8 mouse cellular contexts compared by ENCODE assay signal in genomic region chr3:100685087-100685762, GRCm38 (mm10). TPM values are rescaled to one million over a fixed set of nuclear protein-coding genes. Genes with fewer than 3 reads are reported as not detected.
DNase-seq lines count a peak whose midpoint lies in the region; ATAC-seq and TF ChIP-seq lines count a peak whose summit lies in the region.

Man1a2 (minus strand) TSS chr3:100685503.

- no peaks in the 10 kb centered on the region for H3K9me3 ChIP-seq in hindbrain, embryonic 14.5 days (ENCODE audit: control insufficient read depth, low read length)

- peaks cover 29% of the 10 kb centered on the region for H3K4me1 ChIP-seq in hindbrain, embryonic 14.5 days (replicated peaks; ENCODE audit: control insufficient read depth, insufficient read depth, low read length)

- no peaks in the 10 kb centered on the region for H3K27me3 ChIP-seq in hindbrain, embryonic 14.5 days (ENCODE audit: control insufficient read depth, insufficient read depth, low read length)

- no peaks in the 10 kb centered on the region for H3K36me3 ChIP-seq in hindbrain, embryonic 14.5 days (replicated peaks; ENCODE audit: control insufficient read depth, insufficient read depth)

- peak; percentile 82 for DNase-seq in R1 (ENCODE audit: low read depth, low spot score)
- DNase-seq in cerebellum, postnatal 14 days: peak; percentile 86 to 89
- peak; percentile 67 to 70 for DNase-seq in frontal cortex, postnatal 25 days (ENCODE audit: low spot score in 2 of 2)
- peak; percentile 77 for DNase-seq in hindbrain, embryonic 14.5 days (ENCODE audit: low spot score)
- DNase-seq in left cerebral cortex, adult 2 months (ENCODE audit: extremely low spot score in 1 of 2, low spot score in 2 of 2): peak; percentile 83
- peak; percentile 83 for DNase-seq in right cerebral cortex, adult 18-20 months
- peak; percentile 61 for DNase-seq in urinary bladder, postnatal 10 days (ENCODE audit: low spot score)

- under 1% methylated on average over 76 of the region's 92 CpGs for WGBS in hindbrain, embryonic 14.5 days

- peak; percentile 94 for ATAC-seq in hindbrain, embryonic 14.5 days (ENCODE audit: low FRiP score)
- peak; percentile 83 for ATAC-seq in megakaryocyte, adult 5-6 weeks (ENCODE audit: poor library complexity, severe bottlenecking)

- H3K9ac ChIP-seq in hindbrain, embryonic 14.5 days: peak within 1 kb of the TSS; percentile 87

- H3K4me3 ChIP-seq in hindbrain, embryonic 14.5 days (replicated peaks; ENCODE audit: low read length): peak within 1 kb of the TSS; percentile 91
- H3K4me3 ChIP-seq in left cerebral cortex, adult 2 months: peak within 1 kb of the TSS; percentile 99

- TF ChIP-seq CTCF in left cerebral cortex, adult 2 months (IDR thresholded peaks at IDR 0.05): no peak

- intact Hi-C loops in left cerebral cortex, adult 2 months (cut with DNase I): loop anchor here (2.0 to 10.0 kb wide), 5 partner anchors 20 to 500 kb away; no protein-coding TSS in a partner anchor

- H3K4me2 ChIP-seq in hindbrain, embryonic 14.5 days (replicated peaks): peak within 1 kb of the TSS; percentile 90

- peak within 1 kb of the TSS; percentile 99 for H3K27ac ChIP-seq in hindbrain, embryonic 14.5 days
- peak within 1 kb of the TSS; percentile 95 for H3K27ac ChIP-seq in left cerebral cortex, adult 2 months

RNA-seq across cellular contexts. Expression of gene Man1a2, which starts in this region (rescaled TPM):
- polyA plus RNA-seq in hindbrain, embryonic 14.5 days (2014; fragmentation: Nextera tagmentation; extraction: Ambion mirVana): 61.2 and 65.3 TPM in 2 replicates
- total RNA-seq in left cerebral cortex, adult 2 months (2021): 100 to 1,000 TPM; 166 to 170 TPM
- 14.8 and 16.2 TPM in 2 replicates for total RNA-seq in megakaryocyte, adult 5-6 weeks (2015)
- total RNA-seq in megakaryocyte, adult 5-6 weeks (2017): 40.0 and 47.9 TPM in 2 replicates

Comparison
In these comparisons a context has a peak if more than half of its experiments do, and no peak if none do; other contexts are left out.
1. Peak in every context shown above with its lines: DNase-seq, ATAC-seq, H3K4me3 ChIP-seq and H3K27ac ChIP-seq.